Mouse (Mus musculus): Measurements from ENCODE around the gene Muc3. TPM values are rescaled to one million over a fixed set of nuclear protein-coding genes. Genes with fewer than 3 reads are reported as not detected.

Gene Muc3
- polyA plus RNA-seq, 1 experiment from 2014 or later, result not detected

- Histone ChIP-seq H3K4me1 (ENCODE audit: control insufficient read depth, insufficient read depth, low read depth, low read length) (no peaks in the 10 kb centered on the region), H3K9me3 (ENCODE audit: control insufficient read depth, low read length) (no peaks in the 10 kb centered on the region), H3K9ac (ENCODE audit: low read depth, low read length) (no peak overlapping the region), H3K36me3 (ENCODE audit: control insufficient read depth, insufficient read depth, low read length) (no peaks in the 10 kb centered on the region), H3K27me3 (replicated peaks; ENCODE audit: control insufficient read depth, insufficient read depth, low read length) (no peaks in the 10 kb centered on the region), H3K4me3 (ENCODE audit: low read length) (no peak overlapping the region), H3K27ac (ENCODE audit: low read depth, low read length) (no peak overlapping the region), H3K4me2 (ENCODE audit: low read length) (no peak overlapping the region; the same call in 1 of the 2 replicates)
- ATAC-seq, result no peak
- 60% methylated on average over 28 of the region's 28 CpGs for WGBS
Measured at GRCm38 (mm10) chr5:137102575-137103522, 46.3 kb downstream of the Muc3 start.

DNA sequence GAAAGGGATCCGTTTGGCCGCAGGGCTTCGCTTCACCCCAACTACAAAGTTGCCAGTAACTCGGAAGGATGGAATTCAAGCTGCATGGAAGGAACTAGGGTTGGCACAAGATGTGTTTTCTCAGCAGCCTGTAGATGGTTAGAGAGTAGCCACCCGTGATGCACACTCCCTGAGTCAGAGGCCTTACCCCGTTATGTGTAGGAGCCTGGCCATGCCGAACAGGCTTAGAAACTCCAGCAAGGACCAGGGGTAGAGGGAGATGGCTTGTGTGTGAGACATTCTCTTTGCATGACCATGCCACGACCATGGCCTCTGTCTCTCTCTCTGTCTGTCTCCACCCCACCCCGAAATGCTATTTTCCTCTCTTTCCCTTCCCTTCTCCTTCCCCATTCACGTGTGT, 47.0 kb downstream of the Muc3 start:
- Histone ChIP-seq H3K4me2 (ENCODE audit: low read length) (no peak overlapping the region), H3K36me3 (ENCODE audit: control insufficient read depth, insufficient read depth, low read length) (no peaks in the 10 kb centered on the region), H3K4me3 (ENCODE audit: low read length) (no peak overlapping the region), H3K4me1 (ENCODE audit: control insufficient read depth, insufficient read depth, low read depth, low read length) (no peaks in the 10 kb centered on the region), H3K27ac (ENCODE audit: low read depth, low read length) (no peak overlapping the region), H3K27me3 (replicated peaks; ENCODE audit: control insufficient read depth, insufficient read depth, low read length) (no peaks in the 10 kb centered on the region), H3K9ac (ENCODE audit: low read depth, low read length) (no peak overlapping the region), H3K9me3 (ENCODE audit: control insufficient read depth, low read length) (no peaks in the 10 kb centered on the region)
- WGBS, result 79% methylated on average over 10 of the region's 10 CpGs
- no peak for ATAC-seq

DNA sequence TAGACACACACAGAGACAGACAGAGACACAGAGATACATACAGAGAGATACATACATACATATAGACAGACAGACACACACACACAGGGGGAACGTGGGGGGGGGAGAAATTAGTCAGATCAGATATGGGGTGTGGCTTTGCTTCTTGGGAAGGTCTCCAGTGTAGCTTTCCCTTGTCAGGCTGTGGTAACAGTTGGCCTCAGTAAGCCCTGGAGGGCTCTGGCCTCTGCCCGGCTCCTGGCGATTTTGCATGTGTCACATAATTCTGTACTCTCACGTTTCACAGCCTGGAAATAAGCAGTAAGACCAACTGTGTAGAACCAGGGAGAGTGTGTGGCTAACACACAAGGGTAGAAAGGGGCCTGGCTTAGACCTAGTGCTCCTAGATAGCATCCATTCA, 48.5 kb downstream of the Muc3 start:
- 56% methylated on average over 4 of the region's 4 CpGs for WGBS
- Histone ChIP-seq H3K4me3 (ENCODE audit: low read length) (no peak overlapping the region), H3K9me3 (ENCODE audit: control insufficient read depth, low read length) (no peaks in the 10 kb centered on the region), H3K36me3 (ENCODE audit: control insufficient read depth, insufficient read depth, low read length) (no peaks in the 10 kb centered on the region), H3K4me1 (ENCODE audit: control insufficient read depth, insufficient read depth, low read depth, low read length) (no peaks in the 10 kb centered on the region), H3K9ac (ENCODE audit: low read depth, low read length) (no peak overlapping the region), H3K4me2 (ENCODE audit: low read length) (no peak overlapping the region), H3K27ac (ENCODE audit: low read depth, low read length) (no peak overlapping the region), H3K27me3 (replicated peaks; ENCODE audit: control insufficient read depth, insufficient read depth, low read length) (no peaks in the 10 kb centered on the region)
- no peak for ATAC-seq

GRCm38 (mm10) chr5:137098418-137098817, 50.7 kb downstream of the Muc3 start:
- no peak overlapping the region for H3K4me3 ChIP-seq (ENCODE audit: low read length)
- no peaks in the 10 kb centered on the region for H3K36me3 ChIP-seq (ENCODE audit: control insufficient read depth, insufficient read depth, low read length)
- H3K9me3 ChIP-seq (ENCODE audit: control insufficient read depth, low read length), result no peaks in the 10 kb centered on the region
- no peaks in the 10 kb centered on the region for H3K4me1 ChIP-seq (ENCODE audit: control insufficient read depth, insufficient read depth, low read depth, low read length)
- ATAC-seq, result no peak
- H3K9ac ChIP-seq (ENCODE audit: low read depth, low read length), result no peak overlapping the region
- H3K27me3 ChIP-seq (replicated peaks; ENCODE audit: control insufficient read depth, insufficient read depth, low read length), result no peaks in the 10 kb centered on the region
- H3K27ac ChIP-seq (ENCODE audit: low read depth, low read length), result no peak overlapping the region
- 77% methylated on average over 11 of the region's 11 CpGs for WGBS
- no peak overlapping the region for H3K4me2 ChIP-seq (ENCODE audit: low read length)

- Histone ChIP-seq H3K4me1 (ENCODE audit: control insufficient read depth, insufficient read depth, low read depth, low read length) (no peaks in the 10 kb centered on the region), H3K27me3 (replicated peaks; ENCODE audit: control insufficient read depth, insufficient read depth, low read length) (no peaks in the 10 kb centered on the region), H3K27ac (ENCODE audit: low read depth, low read length) (no peak overlapping the region), H3K9me3 (ENCODE audit: control insufficient read depth, low read length) (no peaks in the 10 kb centered on the region), H3K36me3 (ENCODE audit: control insufficient read depth, insufficient read depth, low read length) (no peaks in the 10 kb centered on the region), H3K9ac (ENCODE audit: low read depth, low read length) (no peak overlapping the region), H3K4me3 (ENCODE audit: low read length) (no peak overlapping the region), H3K4me2 (ENCODE audit: low read length) (no peak overlapping the region)
- WGBS, result 67% methylated on average over 1 of the region's 1 CpGs
- no peak for ATAC-seq
Measured at GRCm38 (mm10) chr5:137096037-137096436, 53.1 kb downstream of the Muc3 start.

DNA sequence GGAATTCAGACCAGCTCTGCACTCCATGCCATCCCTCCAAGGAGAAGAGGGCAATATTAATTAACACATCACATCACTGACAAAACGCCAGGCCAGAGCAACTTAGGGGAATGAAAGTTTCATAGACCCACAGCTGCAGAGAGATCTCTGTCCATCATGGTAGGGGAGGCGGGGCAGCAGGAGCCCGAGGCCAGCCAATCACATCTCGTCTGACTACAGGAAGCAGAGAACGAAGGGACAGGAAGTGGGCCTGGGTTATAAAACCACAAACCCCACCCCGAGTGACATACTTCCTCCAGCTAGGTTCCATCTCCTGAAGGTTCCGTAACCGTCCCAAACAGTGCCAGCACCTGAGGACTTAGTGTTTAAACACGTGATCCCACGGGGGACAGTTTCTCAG, 54.0 kb downstream of the Muc3 start:
- H3K27me3 ChIP-seq (replicated peaks; ENCODE audit: control insufficient read depth, insufficient read depth, low read length), result no peaks in the 10 kb centered on the region
- WGBS, result 92% methylated on average over 10 of the region's 10 CpGs
- no peak overlapping the region for H3K9ac ChIP-seq (ENCODE audit: low read depth, low read length)
- H3K27ac ChIP-seq (ENCODE audit: low read depth, low read length), result no peak overlapping the region
- no peaks in the 10 kb centered on the region for H3K4me1 ChIP-seq (ENCODE audit: control insufficient read depth, insufficient read depth, low read depth, low read length)
- no peaks in the 10 kb centered on the region for H3K36me3 ChIP-seq (ENCODE audit: control insufficient read depth, insufficient read depth, low read length)
- H3K9me3 ChIP-seq (ENCODE audit: control insufficient read depth, low read length), result no peaks in the 10 kb centered on the region
- no peak overlapping the region for H3K4me2 ChIP-seq (ENCODE audit: low read length)
- ATAC-seq, result no peak
- H3K4me3 ChIP-seq (ENCODE audit: low read length), result no peak overlapping the region

DNA sequence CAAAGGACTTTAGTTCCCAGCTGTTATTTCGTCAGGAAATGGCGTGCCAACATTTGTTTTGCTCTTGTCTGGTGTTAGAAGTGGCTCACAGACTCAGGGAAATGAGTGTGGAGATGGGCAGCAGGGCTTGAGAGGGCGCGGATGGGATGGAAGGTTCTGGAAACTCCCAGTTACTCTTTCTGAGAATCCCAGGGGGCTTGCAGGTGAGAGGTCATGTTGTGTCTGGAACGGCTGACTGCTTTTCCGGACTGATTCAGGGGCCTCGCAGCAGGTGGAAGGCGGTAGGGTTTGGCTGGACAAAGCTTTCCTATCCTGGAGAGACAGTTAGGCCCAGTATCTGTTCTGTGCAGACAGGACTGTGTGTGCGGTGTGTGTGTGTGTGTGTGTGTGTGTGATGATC, 55.4 kb downstream of the Muc3 start:
- Histone ChIP-seq H3K27me3 (replicated peaks; ENCODE audit: control insufficient read depth, insufficient read depth, low read length) (no peaks in the 10 kb centered on the region), H3K36me3 (ENCODE audit: control insufficient read depth, insufficient read depth, low read length) (no peaks in the 10 kb centered on the region), H3K4me3 (ENCODE audit: low read length) (no peak overlapping the region), H3K4me2 (ENCODE audit: low read length) (no peak overlapping the region), H3K27ac (ENCODE audit: low read depth, low read length) (no peak overlapping the region), H3K4me1 (ENCODE audit: control insufficient read depth, insufficient read depth, low read depth, low read length) (no peaks in the 10 kb centered on the region), H3K9ac (ENCODE audit: low read depth, low read length) (no peak overlapping the region), H3K9me3 (ENCODE audit: control insufficient read depth, low read length) (no peaks in the 10 kb centered on the region)
- 83% methylated on average over 9 of the region's 9 CpGs for WGBS
- ATAC-seq, result no peak

GRCm38 (mm10) chr5:137091560-137091959, 57.6 kb downstream of the Muc3 start:
- H3K9me3 ChIP-seq (ENCODE audit: control insufficient read depth, low read length), result no peaks in the 10 kb centered on the region
- ATAC-seq, result no peak
- WGBS, result 64% methylated on average over 6 of the region's 6 CpGs

GRCm38 (mm10) chr5:137090870-137091269, 58.3 kb downstream of the Muc3 start:
- 77% methylated on average over 10 of the region's 10 CpGs for WGBS
- Histone ChIP-seq H3K27ac (ENCODE audit: low read depth, low read length) (no peak overlapping the region), H3K4me3 (ENCODE audit: low read length) (no peak overlapping the region), H3K4me1 (ENCODE audit: control insufficient read depth, insufficient read depth, low read depth, low read length) (no peaks in the 10 kb centered on the region), H3K9me3 (ENCODE audit: control insufficient read depth, low read length) (no peaks in the 10 kb centered on the region), H3K4me2 (ENCODE audit: low read length) (no peak overlapping the region), H3K36me3 (ENCODE audit: control insufficient read depth, insufficient read depth, low read length) (no peaks in the 10 kb centered on the region), H3K27me3 (replicated peaks; ENCODE audit: control insufficient read depth, insufficient read depth, low read length) (no peaks in the 10 kb centered on the region), H3K9ac (ENCODE audit: low read depth, low read length) (no peak overlapping the region)
- ATAC-seq, result no peak

More at GRCm38 (mm10) chr5:137091560-137091959, 57.6 kb downstream of the Muc3 start:
- H3K27ac ChIP-seq (ENCODE audit: low read depth, low read length), result no peak overlapping the region
- H3K4me2 ChIP-seq (ENCODE audit: low read length), result no peak overlapping the region
- no peak overlapping the region for H3K4me3 ChIP-seq (ENCODE audit: low read length)
- no peaks in the 10 kb centered on the region for H3K4me1 ChIP-seq (ENCODE audit: control insufficient read depth, insufficient read depth, low read depth, low read length)
- H3K36me3 ChIP-seq (ENCODE audit: control insufficient read depth, insufficient read depth, low read length), result no peaks in the 10 kb centered on the region
- H3K27me3 ChIP-seq (replicated peaks; ENCODE audit: control insufficient read depth, insufficient read depth, low read length), result no peaks in the 10 kb centered on the region
- H3K9ac ChIP-seq (ENCODE audit: low read depth, low read length), result no peak overlapping the region; the same call in 1 of the 2 replicates

Data from hindbrain, embryonic 16.5 days (tissue).